Mouse (Mus musculus) neural tube, embryonic 11.5 days (tissue): Measurements from ENCODE around the gene S100pbp. TPM values are rescaled to one million over a fixed set of nuclear protein-coding genes. Genes with fewer than 3 reads are reported as not detected.

Experiments used
- ATAC-seq: fragments of 200-750 bp; cut with Nextera tagmentation; 2 replicates; pipeline ENCODE4 v1.8.0; 2017; ENCODE audit warnings: moderate number of reproducible peaks, mild to moderate bottlenecking, moderate TSS enrichment, moderate library complexity; ENCODE audit not compliant: insufficient read depth, low FRiP score, low TSS enrichment
- DNase-seq: peaks from one replicate; pipeline ENCODE4 v3.0.0-alpha.2; 2015; ENCODE audit warnings: low spot score
- H3K27ac ChIP-seq: fragments of 300-500 bp; sonication (generic); 2 replicates; pipeline ENCODE4 v1.5.1; 2014; ENCODE audit warnings: low read depth, mild to moderate bottlenecking, low read length
- H3K27me3 ChIP-seq: fragments of 300-500 bp; sonication (generic); 2 replicates; pipeline ENCODE4 v1.6.1; 2014; ENCODE audit warnings: mild to moderate bottlenecking, low read length, mixed read lengths; ENCODE audit not compliant: control insufficient read depth, insufficient read depth
- H3K36me3 ChIP-seq: fragments of 300-500 bp; sonication (generic); 2 replicates; pipeline ENCODE4 v1.6.1; 2014; ENCODE audit warnings: mild to moderate bottlenecking, low read length, moderate library complexity, mixed read lengths; ENCODE audit not compliant: control insufficient read depth, insufficient read depth
- H3K4me1 ChIP-seq: fragments of 300-500 bp; sonication (generic); 2 replicates; pipeline ENCODE4 v1.6.1; 2014; ENCODE audit warnings: low read length, mixed read lengths; ENCODE audit not compliant: control insufficient read depth, insufficient read depth
- H3K4me2 ChIP-seq: fragments of 300-500 bp; sonication (generic); 2 replicates; pipeline ENCODE4 v1.6.1; 2014; ENCODE audit warnings: low read depth, mild to moderate bottlenecking, moderate library complexity
- H3K4me3 ChIP-seq: fragments of 300-500 bp; sonication (generic); 2 replicates; pipeline ENCODE4 v1.5.1; 2014; ENCODE audit warnings: low read depth, low read length
- H3K9ac ChIP-seq: fragments of 300-500 bp; sonication (generic); 2 replicates; pipeline ENCODE4 v1.6.1; 2014; ENCODE audit warnings: mild to moderate bottlenecking, low read length
- H3K9me3 ChIP-seq: fragments of 300-500 bp; sonication (generic); 2 replicates; pipeline ENCODE4 v1.6.1; 2016; ENCODE audit warnings: low read length; ENCODE audit not compliant: control insufficient read depth
- WGBS: fragments of 180-500 bp; shearing (Covaris S2); extraction: QIAGEN DNeasy Blood & Tissue Kit; methylation state at CpG from one replicate; pipeline ENCODE4 v1.1.7; 2014; 5-methylcytosine and 5-hydroxymethylcytosine counted together
- polyA plus RNA-seq: library from polyadenylated mRNA; unstranded; fragments of >200 nt; fragmentation: Nextera tagmentation; extraction: Ambion mirVana; gene quantifications from 2 replicates; pipeline ENCODE4 v1.2.1, GENCODE M21; 2014

The S100pbp gene
- polyA plus RNA-seq, 1 experiment from 2014 or later = 21.5 TPM

- H3K9ac ChIP-seq = no peak overlapping the region
- no peaks in the 10 kb centered on the region for H3K27me3 ChIP-seq
- H3K4me2 ChIP-seq = no peak overlapping the region
- H3K4me1 ChIP-seq = no peaks in the 10 kb centered on the region
- peaks cover 31% of the 10 kb centered on the region for H3K36me3 ChIP-seq
- no peak overlapping the region for H3K4me3 ChIP-seq
- no peak for DNase-seq
- no peak overlapping the region for H3K27ac ChIP-seq
- no peak for ATAC-seq
- no peaks in the 10 kb centered on the region for H3K9me3 ChIP-seq
- WGBS = 96% methylated on average over 8 of the region's 8 CpGs
These were observed 17.3 kb upstream of the S100pbp start for GRCm38 (mm10) chr4:129206792-129207191.

DNA sequence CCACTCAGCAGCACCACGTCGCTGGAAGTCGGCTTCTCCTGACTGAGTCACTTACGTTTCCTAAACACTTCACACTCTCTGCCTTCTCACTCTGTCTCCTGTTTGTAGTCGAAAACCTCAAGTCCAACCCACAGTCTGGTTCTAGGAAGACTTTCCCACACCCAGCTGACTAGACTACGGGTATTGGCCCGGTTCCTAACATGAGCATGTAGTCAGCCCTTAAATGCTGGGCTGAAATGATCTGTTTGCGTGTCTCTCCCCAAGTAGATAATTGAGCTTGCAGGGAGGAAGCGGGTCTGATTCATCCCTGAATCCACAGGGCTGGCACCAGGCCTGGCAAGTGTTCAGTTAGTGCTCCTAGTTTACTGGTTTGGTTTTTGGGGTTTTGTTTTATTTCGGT is 15.1 kb upstream of the S100pbp start:
- no peak overlapping the region for H3K9ac ChIP-seq
- DNase-seq (no peak), ATAC-seq (no peak)
- no peak overlapping the region for H3K4me2 ChIP-seq
- H3K27ac ChIP-seq = no peak overlapping the region
- H3K4me3 ChIP-seq = no peak overlapping the region
- 95% methylated on average over 10 of the region's 10 CpGs for WGBS
- H3K9me3 ChIP-seq = no peaks in the 10 kb centered on the region
- no peaks in the 10 kb centered on the region for H3K4me1 ChIP-seq
- no peaks in the 10 kb centered on the region for H3K27me3 ChIP-seq
- H3K36me3 ChIP-seq = peaks cover 23% of the 10 kb centered on the region

- Histone ChIP-seq H3K9ac (no peak overlapping the region), H3K27me3 (no peaks in the 10 kb centered on the region)
- ATAC-seq = no peak
These were observed 8.0 kb upstream of the S100pbp start for GRCm38 (mm10) chr4:129197514-129197913.

GRCm38 (mm10) chr4:129194280-129194679 is 4.8 kb upstream of the S100pbp start:
- H3K4me3 ChIP-seq = no peak overlapping the region

More at GRCm38 (mm10) chr4:129197514-129197913, 8.0 kb upstream of the S100pbp start:
- Histone ChIP-seq H3K4me3 (no peak overlapping the region), H3K9me3 (no peaks in the 10 kb centered on the region), H3K4me2 (no peak overlapping the region), H3K36me3 (peaks cover 9% of the 10 kb centered on the region), H3K4me1 (no peaks in the 10 kb centered on the region), H3K27ac (no peak overlapping the region)
- DNase-seq = no peak
- 95% methylated on average over 6 of the region's 6 CpGs for WGBS

GRCm38 (mm10) chr4:129191691-129192090 is 2.2 kb upstream of the S100pbp start:
- Histone ChIP-seq H3K27me3 (no peaks in the 10 kb centered on the region), H3K9me3 (no peaks in the 10 kb centered on the region), H3K4me2 (no peak overlapping the region), H3K36me3 (peaks cover 4% of the 10 kb centered on the region; the same call in 1 of the 2 replicates), H3K4me3 (no peak overlapping the region), H3K27ac (no peak overlapping the region), H3K4me1 (peaks cover 10% of the 10 kb centered on the region; the same call in 1 of the 2 replicates), H3K9ac (no peak overlapping the region)
- ATAC-seq (no peak), DNase-seq (no peak)
- 70% methylated on average over 5 of the region's 5 CpGs for WGBS

More at GRCm38 (mm10) chr4:129194280-129194679, 4.8 kb upstream of the S100pbp start:
- no peaks in the 10 kb centered on the region for H3K9me3 ChIP-seq
- H3K4me1 ChIP-seq = peaks cover 10% of the 10 kb centered on the region; the same call in 1 of the 2 replicates
- H3K9ac ChIP-seq = no peak overlapping the region
- ATAC-seq (no peak), DNase-seq (no peak)
- H3K4me2 ChIP-seq = no peak overlapping the region
- H3K36me3 ChIP-seq = peaks cover 9% of the 10 kb centered on the region
- H3K27me3 ChIP-seq = no peaks in the 10 kb centered on the region
- no peak overlapping the region for H3K27ac ChIP-seq
- whole genome bisulfite sequencing = 91% methylated on average over 1 of the region's 1 CpGs

- Histone ChIP-seq H3K4me2 (peak overlapping the region; percentile 82), H3K9me3 (no peaks in the 10 kb centered on the region), H3K27me3 (no peaks in the 10 kb centered on the region), H3K36me3 (peaks cover 2% of the 10 kb centered on the region; the same call in 1 of the 2 replicates), H3K4me3 (peak overlapping the region; percentile 81), H3K27ac (0 out of 2 replicates have a peak overlapping the region, but pooled peaks have one; percentile 80), H3K4me1 (peaks cover 10% of the 10 kb centered on the region; the same call in 1 of the 2 replicates), H3K9ac (peak overlapping the region; percentile 81)
- ATAC-seq (no peak), DNase-seq (no peak)
- 5% methylated on average over 12 of the region's 12 CpGs for WGBS
These were observed 1.0 kb upstream of the S100pbp start for GRCm38 (mm10) chr4:129190538-129190937.

- no peaks in the 10 kb centered on the region for H3K9me3 ChIP-seq
- H3K4me1 ChIP-seq = peaks cover 10% of the 10 kb centered on the region; the same call in 1 of the 2 replicates
- DNase-seq (no peak), ATAC-seq (peak; percentile 46)
- H3K36me3 ChIP-seq = no peaks in the 10 kb centered on the region
- H3K4me2 ChIP-seq = peak overlapping the region; percentile 71
- no peaks in the 10 kb centered on the region for H3K27me3 ChIP-seq
- peak overlapping the region; percentile 85 for H3K27ac ChIP-seq
- under 1% methylated on average over 52 of the region's 74 CpGs for WGBS
- peak overlapping the region; percentile 81 for H3K4me3 ChIP-seq
- H3K9ac ChIP-seq = peak overlapping the region; percentile 86
These were observed 555 bp downstream of the S100pbp start for GRCm38 (mm10) chr4:129188803-129189541.

DNA sequence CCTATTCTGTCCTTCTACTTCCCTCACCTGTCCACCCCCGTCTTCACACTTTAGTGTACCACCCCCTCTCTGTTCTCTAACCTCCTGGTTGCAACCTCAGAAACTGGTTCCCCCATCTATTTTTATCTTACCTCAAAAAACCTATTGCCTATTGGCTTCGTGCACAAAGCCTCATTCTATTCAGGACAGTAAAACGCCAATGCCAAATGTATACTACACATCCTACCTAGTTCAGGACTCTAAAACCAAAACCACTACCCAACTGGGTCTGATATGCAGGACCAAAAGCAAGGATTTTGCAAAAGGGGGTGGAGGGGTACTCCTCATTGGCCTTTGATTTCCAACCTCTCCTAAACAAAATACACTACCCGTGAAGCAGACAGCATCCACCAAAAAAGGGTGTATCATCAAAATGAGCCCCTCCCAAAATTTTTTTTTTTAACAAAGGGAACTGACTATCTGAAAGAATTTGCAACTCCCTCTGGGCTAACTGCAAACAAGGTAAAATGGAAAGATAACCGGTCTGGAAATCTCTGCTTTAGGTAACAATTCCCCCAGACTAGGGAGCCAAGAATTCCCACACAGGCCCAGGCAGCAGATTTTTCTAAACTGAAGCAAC is 1.4 kb downstream of the S100pbp start:
- Histone ChIP-seq H3K9ac (peak overlapping the region; percentile 86), H3K9me3 (no peaks in the 10 kb centered on the region), H3K4me3 (peak overlapping the region; percentile 81), H3K36me3 (no peaks in the 10 kb centered on the region), H3K27me3 (no peaks in the 10 kb centered on the region), H3K4me2 (peak overlapping the region; percentile 71), H3K4me1 (peaks cover 10% of the 10 kb centered on the region; the same call in 1 of the 2 replicates), H3K27ac (no peak overlapping the region)
- ATAC-seq (no peak), DNase-seq (no peak)
- 45% methylated on average over 5 of the region's 5 CpGs for WGBS
